Mouse (Mus musculus) gastrocnemius, adult 18-20 months (tissue): ENCODE data around the gene Mrpl43. TPM values are rescaled to one million over a fixed set of nuclear protein-coding genes. Genes with fewer than 3 reads are reported as not detected.
A peak's percentile ranks its signal among the peaks of the same experiment; 100 is the strongest.

Source experiments
- DNase-seq: peaks from one replicate; pipeline ENCODE4 v3.0.0; 2021; ENCODE audit warnings: low spot score
- total RNA-seq, 2 experiments: library from RNA; stranded (reverse); gene quantifications; 2 replicates each; pipeline ENCODE4 v1.2.3; 2021

Mrpl43 gene
- total RNA-seq, 2 experiments from 2014 or later = 34.2 to 35.3 TPM

DNA sequence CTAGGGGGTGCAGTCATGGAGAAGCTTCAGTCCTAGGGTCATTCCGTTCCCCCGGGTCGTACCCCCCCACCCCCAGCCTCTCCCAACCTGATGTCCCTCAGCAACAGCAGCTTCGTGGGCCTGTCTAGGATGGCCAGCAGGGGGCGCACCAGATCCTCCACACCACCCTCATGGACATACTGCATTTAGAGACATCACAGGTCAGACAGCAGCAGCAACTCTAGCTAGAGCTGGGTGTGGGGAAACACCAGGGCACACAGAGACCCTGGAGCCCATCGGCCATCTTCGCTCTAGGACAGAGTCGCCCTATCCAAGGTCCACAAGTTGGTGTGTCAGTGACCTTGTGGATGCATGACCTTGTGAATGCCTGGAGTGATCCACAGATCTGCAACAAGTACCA lies 23.9 kb upstream of the Mrpl43 start:
- peak; percentile 58 for DNase-seq

DNA sequence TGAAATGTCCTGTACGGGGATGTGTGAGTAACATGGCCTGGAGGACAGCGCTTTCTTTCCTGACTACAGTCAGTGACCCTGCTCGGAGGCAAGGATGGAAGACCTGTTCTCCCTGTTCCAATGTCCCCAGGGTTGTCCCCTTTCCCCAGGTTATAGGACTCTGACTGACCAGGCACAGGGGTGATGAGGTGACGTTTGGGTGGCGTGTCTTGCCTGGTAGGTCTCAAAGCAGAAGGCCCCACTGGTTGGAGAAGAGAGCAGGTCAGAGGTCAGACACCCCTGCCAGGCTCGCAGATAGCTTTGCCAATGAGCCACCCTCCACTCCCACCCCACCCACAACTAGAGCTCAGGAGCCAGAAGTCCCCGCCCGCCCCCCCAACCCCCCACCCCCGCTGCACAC lies 23.3 kb upstream of the Mrpl43 start:
- no peak for DNase-seq

DNA sequence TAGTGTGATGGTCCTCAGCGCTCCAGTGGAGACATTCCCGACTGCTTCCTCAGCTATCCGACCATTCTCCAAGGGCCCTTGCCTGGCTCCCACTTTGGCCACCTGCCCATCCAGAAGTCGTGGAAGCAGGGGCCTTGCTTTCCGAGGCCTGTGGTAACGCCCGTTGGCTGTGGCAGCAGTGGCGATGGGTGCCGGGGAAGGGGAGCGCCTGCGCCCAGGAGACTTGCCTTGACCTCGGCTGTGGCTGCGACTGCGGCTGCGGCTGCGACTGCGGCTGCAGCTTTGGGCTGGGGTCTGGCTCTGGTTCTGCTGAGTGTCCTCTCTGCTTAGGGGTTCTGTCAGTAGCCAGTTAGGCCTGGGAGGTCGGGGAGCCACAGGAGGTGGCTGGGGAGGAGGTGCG lies 22.5 kb upstream of the Mrpl43 start:
- no peak for DNase-seq

DNA sequence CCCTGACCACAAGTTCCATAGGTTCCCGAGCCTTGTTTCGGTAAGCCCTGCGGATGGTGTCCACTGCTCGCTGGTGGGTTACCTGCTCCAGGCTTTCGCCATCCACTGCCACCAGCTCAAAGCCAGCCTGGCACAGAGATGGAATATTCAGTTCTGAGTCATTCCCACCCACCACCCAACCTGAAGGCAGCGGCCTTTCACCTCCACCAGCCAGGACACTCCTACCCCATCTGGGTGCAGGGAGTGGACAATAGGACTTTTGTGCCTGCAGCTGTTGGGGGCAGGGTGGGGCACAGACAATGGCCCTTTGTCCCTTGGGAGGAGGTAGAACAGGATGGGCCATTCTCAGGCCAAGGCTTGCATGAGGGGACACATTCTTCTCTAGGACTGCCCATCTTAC lies 21.6 kb upstream of the Mrpl43 start:
- no peak for DNase-seq

DNA sequence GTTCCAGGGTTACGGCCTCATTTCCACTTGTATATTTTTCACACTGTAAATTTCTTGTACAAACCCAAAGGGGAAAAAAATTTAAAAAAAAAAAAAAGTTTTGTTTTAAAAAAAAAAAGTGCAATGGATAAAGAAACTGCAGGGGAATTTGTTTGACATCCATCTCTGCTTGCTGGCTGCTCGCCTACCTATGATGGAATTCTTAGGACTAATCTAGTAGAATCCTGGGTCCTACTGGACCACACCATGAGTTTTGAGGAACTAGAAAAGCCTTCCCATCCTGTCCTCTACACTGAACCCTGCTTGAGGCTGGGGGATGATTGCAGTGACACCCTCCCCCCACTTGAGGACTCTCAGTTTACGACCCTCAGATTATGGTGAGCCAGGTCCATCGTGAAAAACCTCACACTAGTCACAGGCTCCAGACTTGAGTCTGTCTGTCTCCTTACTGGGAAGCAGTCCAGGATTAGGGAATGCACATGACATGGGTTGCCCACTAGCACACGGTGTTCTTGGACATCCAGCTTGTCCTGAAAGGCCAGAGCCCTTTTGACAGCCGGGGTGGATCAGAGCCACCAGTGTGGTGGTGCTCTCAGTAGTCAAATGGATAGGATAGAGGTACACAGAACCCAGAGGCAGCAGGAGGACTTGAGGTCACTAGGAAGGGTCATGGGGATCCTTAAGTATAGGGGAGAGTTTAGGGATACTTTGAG lies 20.9 kb upstream of the Mrpl43 start:
- DNase-seq = peak; percentile 80

DNA sequence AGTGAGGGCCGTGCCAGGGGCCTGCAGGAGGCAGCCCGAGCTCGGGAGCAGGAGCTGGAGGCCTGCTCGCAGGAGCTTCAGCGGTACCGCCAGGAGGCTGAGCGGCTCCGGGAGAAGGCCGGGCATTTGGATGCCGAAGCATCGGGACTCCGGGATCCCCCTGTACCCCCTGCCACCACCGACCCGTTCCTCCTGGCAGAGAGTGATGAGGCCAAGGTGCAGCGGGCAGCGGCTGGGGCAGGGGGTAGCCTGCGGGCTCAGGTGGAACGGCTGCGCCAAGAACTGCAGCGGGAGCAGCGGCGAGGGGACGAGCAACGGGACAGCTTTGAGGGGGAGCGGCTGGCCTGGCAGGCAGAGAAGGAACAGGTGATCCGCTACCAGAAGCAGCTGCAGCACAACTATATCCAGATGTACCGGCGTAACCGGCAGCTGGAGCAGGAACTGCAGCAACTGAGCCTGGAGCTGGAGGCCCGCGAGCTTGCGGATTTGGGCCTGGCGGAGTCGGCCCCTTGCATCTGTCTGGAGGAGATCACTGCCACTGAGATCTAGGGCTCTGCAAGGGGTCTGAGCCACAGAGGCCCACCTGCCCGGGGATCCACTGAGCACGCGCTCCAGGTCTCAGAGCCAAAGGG lies 19.8 kb upstream of the Mrpl43 start:
- no peak for DNase-seq

DNA sequence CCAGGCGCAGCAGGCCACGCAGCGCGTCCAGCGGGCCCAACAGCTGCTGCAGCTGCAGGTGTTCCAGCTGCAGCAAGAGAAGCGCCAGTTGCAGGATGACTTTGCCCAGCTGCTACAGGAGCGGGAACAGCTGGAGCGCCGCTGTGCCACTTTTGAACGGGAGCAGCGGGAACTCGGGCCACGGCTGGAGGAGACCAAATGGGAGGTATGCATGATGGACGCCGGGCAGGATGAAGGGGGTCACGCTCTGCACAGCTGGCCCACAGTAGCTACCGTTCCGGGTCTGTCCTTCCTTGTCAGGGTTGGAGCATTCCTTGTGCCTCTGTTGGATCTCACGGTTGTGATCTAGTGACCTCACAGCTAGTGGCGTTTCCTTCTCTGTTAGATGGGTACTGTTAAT lies 18.5 kb upstream of the Mrpl43 start:
- no peak for DNase-seq

DNA sequence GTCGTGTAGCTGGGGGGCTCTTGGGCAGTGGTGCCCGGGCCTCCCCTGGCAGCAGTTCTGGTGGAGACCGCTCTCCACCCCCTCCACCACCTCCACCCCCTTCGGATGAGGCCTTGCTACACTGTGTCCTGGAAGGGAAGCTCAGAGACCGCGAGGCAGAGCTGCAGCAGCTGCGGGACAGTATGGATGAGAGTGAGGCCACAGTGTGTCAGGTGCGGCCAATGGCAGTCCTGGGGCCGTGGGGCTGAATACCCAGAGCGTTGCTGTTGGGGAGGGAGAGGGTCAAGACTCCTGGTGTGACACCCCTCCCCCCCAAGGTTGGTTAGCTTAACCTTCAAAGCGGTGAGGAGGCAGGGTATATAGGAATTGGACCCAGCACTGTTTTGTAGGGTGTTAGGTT lies 17.8 kb upstream of the Mrpl43 start:
- no peak for DNase-seq

DNA sequence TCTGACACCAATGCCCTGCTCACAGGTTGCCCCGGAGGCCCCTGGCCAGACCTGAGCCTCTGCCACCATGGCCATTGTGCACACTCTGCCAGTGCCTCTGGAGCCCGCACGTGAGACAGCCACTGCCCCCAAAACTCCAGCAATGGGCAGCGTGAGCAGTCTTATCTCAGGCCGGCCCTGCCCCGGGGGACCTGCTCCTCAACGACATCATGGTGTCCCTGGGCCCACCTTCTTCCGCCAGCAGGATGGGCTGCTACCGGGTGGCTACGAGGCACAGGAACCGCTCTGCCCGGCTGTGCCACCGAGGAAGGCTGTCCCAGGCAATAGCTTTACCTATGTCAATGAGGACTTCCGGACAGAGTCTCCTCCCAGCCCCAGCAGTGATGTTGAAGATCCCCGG lies 15.1 kb upstream of the Mrpl43 start:
- no peak for DNase-seq

DNA sequence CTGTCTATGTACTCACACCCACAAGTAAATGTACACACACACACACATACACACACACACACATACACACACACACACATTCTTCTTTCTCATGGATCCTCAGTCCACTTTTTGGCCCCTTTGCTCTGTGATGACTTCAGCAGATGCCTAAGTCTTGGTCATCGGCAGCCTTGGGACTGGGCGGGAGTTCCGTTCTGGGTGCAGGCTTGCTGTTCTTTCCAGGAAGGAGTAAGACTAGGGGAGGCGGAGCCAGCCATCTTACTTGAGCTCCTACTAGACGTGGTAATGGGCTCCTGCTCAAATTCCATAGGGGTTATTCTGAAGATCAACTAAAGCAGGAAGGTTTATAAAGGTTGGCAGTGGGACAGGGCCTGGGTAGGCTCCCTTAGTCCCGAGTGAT lies 14.1 kb upstream of the Mrpl43 start:
- DNase-seq = peak; percentile 73

DNA sequence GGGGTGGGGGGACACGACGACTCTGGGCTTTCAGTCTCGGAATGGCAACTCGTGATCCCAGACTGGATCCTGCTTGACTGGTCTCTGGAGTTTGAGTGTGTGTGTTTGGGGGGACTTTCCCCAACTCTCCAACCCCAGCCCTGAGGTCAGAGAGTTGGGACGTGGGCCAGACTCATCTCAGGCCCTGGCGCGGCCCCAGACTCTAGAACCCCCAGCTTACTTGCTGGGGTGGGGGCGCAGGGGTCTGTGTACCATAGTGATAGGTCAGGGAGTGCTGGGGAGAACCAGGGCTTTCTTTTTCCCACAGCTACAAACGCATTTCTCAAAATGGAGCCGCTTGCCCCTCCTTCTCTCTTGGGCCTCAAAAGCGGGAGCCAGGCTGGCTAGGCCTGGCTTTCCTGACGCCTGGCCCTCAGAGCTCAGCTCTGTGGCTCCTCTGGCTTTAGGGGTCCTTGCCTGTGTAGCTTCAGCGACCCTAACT lies 12.1 kb upstream of the Mrpl43 start:
- no peak for DNase-seq

DNA sequence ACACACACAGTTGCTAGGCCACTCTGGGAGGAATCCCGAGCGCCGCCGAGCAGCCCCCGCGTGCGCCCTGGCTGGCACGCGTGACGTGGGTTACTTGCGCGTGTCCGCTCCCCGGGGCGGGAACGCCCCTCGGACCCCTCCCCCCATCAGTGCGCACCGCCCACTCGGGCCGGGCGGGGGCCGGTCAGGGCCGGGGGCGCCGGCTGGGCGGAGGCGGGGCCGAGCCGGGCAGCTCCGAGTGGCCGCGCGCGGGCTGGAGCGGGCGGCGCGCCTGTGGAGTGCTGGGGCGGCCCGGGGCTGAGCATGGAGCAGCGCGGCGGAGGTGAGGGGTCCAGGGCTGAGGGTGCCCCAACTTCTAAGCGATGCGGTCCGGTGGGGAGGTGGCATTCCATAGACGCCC lies 11.7 kb upstream of the Mrpl43 start:
- DNase-seq = peak; percentile 85

DNA sequence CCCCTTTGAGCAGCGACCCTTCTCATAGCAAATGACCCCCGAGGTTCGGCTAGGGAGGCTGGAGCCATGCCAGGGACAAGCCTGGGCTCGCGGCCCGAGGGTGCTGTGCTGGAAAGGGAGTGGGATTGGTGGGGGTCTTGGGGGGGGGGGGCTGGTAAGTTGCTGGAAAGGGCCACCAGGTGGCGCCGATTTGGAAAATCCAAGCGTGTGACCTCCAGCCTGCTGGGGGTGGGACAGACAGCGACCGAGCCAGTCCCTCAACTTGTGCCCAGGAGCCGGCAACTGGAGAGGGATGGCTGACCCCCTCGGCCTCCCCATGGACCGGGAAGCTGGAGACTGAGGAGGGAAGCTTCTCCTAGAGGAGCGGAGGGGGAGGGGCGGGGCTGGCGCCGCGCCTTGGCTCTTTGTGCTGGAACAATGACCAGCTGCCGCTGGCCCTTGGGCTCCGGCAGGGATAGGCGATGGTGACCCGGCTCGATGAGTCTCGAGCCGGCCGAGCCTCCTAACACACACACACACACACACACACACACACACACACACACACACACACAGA lies 11.1 kb upstream of the Mrpl43 start:
- DNase-seq = peak; percentile 84

DNA sequence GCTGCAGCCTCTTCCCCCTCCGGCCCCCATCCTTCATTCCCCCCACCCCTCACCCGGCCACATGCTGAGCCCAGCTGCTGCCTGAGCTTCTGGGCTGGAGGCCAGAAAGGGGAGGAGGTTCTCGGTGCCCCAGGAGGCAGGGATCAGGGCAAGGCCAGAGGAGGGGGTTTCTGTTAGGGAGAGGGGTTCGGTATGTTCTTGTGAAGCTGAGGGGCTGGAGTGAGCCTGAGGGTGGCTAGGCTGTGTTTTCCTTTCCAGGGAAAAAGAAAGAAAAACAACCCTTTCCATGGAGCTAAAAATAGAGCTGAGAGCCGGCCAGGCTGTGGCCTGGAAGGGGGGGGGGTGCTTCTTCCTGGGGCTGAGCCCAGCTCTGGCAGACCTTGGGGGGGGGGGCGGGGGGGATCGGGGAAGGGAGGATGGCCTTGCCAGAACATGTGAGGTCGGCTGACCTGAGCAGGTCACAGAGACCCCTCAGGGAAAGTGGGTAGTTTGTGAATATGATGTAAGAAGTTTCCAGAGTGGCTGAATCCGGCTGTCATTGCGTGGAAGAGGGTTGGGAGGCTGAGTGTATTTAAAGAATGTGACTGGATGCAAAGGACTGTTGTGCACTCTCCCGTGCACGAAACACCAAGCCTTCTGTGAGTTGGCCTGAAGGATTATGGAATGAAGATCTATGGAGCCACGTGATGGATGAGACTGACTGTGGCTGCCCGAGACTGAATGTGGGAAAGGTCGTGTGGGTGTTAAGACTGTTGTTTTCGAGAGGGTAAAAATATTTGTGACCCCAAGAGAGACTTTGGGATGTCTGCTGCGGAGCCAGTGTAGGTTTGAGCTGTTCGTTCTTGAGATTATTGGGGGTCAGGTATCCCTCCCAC lies 10.3 kb upstream of the Mrpl43 start:
- peak; percentile 90 for DNase-seq

DNA sequence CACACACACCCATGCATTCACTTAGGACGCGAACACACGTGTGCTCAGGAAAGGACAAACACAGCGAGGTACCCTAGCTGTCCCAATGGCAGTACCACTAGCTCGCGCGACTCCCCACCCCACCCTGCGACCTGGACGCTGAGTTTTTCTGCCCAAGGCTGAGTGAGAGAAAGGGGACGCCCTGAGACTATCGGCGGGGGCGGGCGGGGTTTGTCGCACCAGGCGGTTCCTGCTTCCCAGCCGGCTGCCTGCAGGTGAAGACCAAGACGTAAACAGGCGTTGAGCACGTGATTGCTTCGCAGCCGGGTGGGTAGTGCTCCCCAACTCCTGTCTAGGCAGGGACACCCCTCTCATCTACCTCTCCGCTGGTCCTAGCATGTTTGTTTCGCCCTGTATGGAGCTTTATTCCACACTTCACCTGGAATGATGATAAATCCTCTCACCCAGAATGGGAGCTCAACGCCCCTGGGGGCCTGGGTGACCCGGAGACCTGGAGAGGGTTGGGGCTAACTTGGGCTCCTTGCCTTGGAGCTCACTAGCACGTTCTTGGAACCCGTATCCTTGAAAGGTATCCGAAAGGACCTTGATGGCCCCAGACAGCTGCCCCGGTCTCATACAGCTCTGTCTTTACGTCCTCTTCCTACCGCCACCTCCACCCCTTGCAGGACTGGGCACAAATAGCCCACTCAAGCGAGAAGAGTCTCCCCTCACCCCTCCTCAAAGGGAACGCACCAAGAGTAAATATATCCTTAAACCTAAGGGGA lies 9.5 kb upstream of the Mrpl43 start:
- DNase-seq = peak; percentile 74

DNA sequence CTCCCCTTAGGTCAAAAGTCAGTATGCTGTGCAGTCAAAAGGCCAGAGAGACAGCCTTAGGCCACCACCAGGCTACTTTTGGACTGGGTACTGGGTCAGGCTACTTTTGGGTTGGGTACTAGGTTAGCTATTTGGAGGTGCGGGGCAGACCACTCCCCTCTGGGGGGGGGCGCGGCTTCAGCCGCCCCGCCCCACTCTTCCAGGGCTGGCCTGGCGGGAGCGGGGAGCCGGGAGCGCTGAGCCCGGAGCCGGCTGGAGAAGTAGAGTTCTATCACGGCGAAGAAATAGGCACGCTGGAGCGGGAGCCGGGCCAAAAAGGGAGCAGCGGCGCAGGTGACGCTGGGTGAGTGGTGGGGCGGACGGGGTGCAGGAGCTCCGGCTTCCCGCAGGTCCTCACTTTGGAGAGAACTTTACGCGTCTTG lies 8.8 kb upstream of the Mrpl43 start:
- DNase-seq = peak; percentile 78

DNA sequence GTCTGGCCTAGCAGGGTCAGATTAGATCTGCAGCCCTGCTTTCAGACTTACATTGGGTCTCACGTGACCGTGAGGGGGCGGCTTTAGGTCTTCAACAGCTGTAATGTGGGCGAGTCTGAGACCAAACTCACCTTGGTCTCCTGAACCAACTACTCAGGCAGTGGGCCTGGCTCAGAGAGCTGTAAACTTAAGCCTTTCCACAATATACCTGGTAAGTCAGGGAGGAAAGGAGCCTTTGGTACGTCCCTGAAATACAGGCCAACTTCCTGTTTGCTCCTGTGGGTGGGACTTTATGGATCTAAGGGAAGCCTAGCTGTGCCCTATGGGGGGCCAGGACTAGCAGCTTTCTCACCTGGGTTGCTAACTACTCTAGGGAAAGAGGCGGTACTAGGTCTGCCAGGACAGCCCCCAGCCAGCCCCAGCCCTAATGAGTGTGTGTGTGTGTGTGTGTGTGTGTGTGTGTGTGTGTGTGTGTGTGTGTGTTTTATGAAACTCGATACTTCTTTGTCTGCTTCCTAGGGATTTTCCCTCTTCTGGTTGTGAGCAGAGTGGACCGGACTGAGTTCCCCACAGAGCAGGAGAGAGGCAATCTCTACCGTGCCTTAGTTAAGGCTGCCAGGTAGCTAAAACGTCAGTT lies 8.2 kb upstream of the Mrpl43 start, which contains the start of gene Lzts2:
Lzts2 (plus strand) TSS at position 80 of the 637 bp plus-strand sequence.
- no peak for DNase-seq

DNA sequence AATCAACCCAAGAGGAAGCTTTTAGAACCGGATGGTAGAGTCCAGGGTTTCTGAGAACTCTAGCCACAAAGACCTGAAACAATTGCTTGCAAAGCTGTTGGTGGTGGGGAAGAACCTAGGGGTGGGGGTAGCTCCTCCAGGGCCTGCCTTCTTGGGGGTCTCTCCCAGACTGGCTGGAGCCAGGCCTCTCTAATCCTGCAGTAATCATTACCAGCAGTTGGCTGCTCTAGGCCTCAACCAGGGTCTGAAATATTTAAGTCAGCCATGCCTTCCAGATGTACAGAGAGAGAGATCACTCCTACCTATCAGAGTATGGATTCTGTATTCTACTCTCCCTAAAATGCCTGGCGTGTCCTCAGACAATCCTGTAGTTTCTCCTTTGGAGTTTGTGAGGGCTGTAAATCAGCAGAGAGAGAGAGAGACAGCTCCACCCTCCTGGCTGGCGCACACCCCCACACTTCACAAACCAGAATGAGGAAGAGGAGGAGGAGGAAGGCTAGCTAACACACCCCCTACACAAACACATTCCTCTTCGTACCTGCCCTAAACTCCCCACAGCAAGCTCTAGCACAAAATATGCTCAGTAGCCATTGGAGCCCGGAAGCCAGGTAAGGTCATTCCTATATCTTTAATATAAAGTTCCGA lies 7.5 kb upstream of the Mrpl43 start:
- DNase-seq = no peak

DNA sequence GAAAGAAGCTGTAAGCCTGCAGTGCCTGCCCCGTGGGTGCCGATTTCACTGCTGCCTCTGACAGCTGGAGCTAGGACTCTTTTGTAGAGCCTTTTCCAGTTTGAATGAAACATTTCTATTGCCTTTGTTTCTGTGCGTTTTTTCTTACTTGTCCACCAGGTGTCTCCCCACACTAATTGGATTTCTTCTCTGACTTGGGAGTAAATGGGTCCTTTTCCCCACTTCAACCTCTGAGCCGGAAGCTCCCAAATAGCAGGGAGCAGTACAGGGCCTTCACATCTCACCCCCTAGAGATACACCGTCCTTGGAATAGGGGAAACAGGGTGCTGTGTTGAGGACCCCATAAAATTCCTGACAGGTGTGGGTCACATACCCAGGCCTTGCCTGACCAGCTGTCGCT lies 6.4 kb upstream of the Mrpl43 start:
- DNase-seq = no peak

DNA sequence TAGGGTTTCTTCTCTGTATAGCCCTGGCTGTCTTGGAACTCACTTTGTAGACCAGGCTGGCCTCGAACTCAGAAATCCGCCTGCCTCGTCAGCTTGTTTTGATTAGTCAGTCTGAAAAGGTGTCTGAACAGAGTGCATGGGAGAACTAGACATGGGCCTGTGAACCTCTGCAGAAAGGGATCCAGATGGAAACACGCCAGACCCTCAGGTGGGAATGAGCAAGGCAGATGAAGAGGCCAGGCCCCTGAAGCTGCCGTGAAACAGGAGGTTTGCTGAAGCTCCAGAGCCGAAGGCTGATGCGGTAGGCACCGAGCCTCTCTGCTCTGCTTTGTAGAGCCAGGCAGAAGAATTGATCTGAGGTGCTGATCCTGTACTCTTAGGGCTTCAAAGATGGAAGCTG lies 6.0 kb upstream of the Mrpl43 start:
- no peak for DNase-seq
